Mouse (Mus musculus) gastrocnemius, postnatal 36 days (tissue): Measurements from ENCODE around the gene Heatr4. TPM values are rescaled to one million over a fixed set of nuclear protein-coding genes. Genes with fewer than 3 reads are reported as not detected.
"Not testable (repeated sequence)": the region's sequence is repeated elsewhere in the genome, so short reads cannot be mapped to it uniquely, and the experiment has no call there.

Source experiments
- DNase-seq, 2 experiments: peaks; one replicate each; pipeline ENCODE4 v3.0.0; 2022
- intact Hi-C: fragments of 180-260 bp; cut with DNase I; formaldehyde crosslinking; loops from one replicate; pipeline ENCODE4 v1.15.1; 2025
- total RNA-seq, 2 experiments: library from RNA; stranded (reverse); gene quantifications; 2 replicates each; pipeline ENCODE4 v1.2.3; 2021

Heatr4 gene
- total RNA-seq, 2 experiments from 2014 or later: not detected

DNA sequence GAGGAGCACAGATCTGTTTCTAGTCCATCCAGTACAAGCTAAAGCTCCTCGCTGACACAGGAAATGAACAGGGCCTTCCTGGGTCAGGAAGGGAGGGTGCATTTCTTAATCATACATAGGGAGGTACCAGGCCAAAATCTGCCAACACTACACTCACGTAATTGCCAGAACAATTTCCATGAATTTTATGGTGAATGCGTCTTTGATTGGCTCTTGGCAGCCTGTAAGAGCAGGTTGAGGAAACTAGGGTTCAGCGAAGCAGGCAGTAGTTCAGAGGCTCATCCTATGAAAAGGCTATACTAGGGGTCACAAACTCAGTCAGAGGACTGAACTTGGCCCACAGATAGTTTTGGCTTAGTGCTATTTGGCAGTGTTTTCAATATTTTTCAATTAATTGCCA, 44.6 kb downstream of the Heatr4 start:
- intact Hi-C loops: no loop called here
- no peak for DNase-seq

DNA sequence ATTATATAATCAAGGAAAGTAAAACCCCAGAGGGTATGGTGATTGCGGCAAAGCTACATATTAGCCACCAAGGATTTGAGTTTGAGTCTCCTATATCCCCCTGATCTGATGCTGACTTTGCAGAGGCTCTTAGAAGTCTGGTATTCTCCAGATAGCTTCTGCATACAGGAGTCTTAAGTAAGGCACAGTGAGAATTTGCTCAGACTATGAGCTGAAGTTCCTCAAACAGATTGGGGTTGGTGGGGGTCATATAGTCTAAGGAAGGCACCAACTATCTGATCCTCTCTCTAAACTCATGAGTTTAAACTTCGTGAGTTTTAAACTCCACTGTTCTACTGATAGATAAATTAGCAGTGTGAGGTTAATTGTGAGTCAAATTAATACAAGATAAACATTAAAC, 45.3 kb downstream of the Heatr4 start:
- no peak for DNase-seq
- intact Hi-C loops: no loop called here

DNA sequence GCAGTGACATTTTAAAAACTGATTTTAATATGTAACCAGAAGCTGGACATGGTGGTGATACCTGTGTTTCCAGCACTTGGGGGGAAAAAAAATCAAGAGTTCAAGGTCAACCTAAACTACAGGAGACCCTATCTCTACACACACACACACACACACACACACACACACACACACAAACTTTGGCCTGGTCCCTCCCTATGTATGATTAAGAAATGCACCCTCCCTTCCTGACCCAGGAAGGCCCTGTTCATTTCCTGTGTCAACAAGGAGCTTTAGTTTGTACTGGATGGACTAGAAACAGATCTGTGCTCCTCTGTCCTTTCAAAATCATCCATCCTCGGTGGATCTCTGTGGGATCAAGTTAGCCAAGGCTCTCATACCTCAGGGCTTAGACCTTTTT, 46.1 kb downstream of the Heatr4 start:
- intact Hi-C loops, DNase-seq: not testable (repeated sequence)

DNA sequence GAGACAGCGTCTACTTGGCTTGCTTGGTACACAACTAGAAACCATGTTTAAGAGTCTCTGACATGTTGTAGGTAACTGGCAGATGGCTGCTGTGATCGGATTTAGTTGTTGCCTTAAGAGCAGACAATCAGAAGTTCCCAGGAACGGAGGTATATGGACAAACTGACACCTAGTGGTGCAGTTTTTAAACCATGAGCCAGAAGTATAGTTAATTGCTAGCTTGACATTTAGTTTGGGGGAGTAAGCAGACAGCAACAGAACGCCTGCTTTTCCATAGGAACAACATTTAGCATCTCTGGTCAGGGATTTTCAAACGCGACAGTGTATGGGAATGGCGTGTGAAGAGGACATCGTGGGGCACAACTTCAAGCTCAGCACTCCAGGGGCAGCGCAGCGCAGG, 47.1 kb downstream of the Heatr4 start:
- intact Hi-C loops: no loop called here
- DNase-seq: no peak

DNA sequence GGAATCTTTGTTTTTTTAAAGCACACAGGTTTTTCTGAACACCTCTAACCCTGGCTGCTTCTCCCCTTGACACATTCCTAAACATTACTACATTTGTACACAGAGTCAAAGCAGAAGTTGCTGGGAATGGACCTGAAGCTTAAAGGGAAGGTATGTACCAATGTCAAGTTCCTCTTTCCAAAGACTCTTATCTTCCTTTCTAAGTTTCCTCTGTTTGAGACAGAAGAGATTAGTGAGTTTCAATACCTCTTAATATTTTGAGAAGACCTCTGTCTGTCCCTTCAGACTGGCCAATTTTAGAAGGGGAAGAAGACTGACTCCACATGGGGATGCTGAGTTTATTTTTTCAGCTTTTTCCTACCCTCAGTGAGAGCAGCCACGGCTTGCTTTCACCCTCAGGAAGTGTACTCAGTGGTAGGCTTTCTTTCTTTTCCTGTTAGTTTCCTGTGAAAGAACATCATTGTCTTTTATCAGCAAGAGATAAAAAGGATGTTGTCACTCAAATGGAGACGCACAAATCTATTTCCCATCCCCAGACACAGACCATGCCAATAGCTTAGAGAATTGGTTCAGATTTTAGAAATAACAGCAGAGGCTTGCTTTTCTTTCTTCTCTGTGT, 55.4 kb downstream of the Heatr4 start:
- DNase-seq: no peak
- intact Hi-C loops: no loop called here

DNA sequence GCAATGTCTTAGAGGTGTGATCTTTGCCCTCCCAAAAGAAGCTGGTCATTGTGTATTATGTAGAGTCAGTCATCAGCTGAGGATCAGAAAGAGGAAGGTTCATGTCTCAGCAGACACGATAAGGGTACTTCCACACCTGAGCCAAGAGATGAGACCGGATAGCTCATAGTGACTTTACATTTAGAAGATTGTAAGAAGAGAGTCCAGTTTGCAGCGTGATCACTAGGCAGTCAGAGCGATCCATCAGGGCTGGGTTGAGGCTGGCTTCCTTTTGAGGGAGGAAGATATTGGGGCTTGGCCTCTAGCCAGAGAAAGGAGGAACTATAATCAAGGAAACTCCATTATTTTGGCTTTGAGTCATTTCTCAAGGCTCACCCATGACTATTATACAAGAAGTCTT, 56.9 kb downstream of the Heatr4 start:
- intact Hi-C loops: no loop called here
- no peak for DNase-seq

DNA sequence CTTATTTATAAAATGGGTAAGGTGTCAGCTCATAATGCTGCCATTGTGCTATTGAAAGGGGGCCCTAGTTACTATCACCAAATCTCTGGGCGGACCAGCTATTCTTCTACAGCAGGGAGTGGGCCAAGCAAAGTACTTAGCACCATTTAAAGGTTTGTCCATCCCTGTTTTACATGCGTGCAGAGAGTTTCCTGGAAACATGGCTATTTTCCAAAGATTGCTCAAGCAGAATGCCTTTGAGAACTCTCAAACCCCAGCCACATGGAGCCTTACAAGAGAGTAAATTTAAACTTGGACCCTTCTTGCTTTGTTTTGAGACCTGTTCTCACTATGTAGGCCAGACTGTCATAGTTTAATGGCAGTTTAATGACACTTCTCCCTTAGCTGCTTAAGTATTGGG, 58.6 kb downstream of the Heatr4 start:
- no peak for DNase-seq
- intact Hi-C loops: no loop called here

DNA sequence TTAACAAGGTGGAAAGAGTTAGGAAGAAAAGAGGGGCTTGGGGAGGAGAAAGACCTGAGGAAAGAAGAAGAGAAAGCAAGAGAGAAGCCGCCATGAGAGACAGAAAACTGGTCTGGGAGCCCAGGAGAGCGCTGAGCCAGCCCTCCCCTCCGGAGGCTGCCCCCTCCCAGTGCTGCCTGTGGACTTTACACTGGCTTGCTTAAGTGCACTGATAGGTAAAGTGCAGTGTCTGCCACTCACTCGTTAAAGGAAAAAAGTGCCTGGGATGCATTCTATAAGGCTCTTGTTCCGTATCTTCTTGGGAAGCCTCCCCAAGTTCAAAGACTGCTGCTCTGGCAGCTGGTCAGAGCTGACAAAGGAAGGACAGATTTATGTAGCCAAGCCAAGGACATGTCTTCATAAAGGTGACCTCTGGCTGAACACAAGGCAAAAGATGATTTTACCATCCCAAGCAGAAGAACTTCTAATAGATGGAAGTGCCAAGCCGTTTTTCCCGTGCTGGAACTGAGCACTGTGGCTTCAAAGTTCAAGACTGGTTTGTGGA, 59.4 kb downstream of the Heatr4 start:
- intact Hi-C loops: no loop called here

DNA sequence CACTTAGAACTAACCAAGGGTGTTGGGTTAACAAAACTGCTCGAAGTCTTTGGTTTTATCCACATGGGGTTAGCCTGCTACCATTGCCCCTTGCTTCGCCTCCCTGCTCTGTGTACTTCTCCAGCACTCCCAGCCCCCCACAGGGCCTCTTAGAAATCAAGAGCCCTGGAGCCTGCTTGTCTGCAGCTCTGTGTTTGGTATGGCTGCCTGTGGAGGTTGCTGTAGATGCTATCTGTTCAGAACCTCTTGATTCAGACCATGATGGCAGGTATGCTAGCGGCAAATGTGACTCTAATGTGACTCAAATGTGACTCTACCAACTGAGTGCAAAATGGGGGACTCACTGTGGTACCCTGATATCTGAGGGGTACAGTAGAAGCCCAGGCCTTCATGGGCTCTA, 60.3 kb downstream of the Heatr4 start:
- intact Hi-C loops: no loop called here
- no peak for DNase-seq

More for the DNA sequence above, 59.4 kb downstream of the Heatr4 start:
- DNase-seq: no peak

DNA sequence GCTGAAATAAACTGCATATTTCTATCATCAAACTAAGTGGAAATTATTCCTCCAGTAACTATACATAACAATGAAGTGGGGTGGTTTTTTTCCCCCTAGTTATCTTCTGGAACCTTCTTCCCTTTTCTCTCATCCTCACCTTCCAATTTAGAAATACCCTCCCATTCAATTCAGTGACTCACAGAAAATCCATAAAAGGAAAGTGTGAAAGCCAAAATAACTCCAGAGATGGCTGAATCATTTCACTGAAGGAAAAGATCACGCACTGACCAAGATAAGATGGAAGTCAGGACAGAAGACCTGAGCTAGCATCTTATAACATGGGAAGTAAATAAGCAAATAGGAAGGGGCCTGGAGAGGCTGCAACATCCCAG, 61.2 kb downstream of the Heatr4 start:
- intact Hi-C loops: loop anchor here (2.0 kb wide), 1 partner anchor 27 kb away; the partner anchor contains the start of gene Riox1
- no peak for DNase-seq

DNA sequence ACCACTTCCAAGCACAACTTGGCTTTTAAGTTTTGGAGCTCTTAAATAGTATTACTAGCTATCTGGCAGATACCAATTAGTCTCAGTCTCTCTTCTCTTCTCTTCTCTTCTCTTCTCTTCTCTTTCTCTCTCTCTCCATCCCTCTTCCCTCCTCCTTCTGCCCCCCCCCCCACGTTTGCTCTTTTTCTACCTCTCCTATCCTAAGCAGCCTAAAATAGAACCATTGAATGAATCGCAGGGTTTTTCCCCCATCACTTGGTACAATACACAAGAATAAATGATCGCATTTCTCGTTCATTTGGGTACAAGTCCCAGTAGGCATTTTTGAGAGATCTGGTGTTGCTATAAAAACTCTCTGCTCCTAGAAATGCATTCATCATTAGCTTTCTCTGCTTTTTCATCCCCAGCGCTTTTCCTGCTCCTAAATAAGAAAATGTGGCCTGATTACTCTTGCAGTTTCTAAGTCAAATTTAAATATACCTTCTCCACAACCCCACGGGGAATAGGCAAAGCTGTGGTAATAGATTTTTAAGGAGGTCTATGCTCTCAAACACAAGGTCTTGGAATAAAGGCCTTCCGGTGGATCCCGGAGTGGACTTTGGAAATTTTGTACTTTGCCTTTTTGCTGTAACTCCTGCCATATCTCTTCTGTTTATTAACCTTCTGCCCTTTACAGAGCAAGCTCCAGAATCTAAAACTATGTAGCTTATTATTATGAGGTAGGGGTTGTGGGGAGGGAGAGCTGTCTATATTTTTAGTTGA, 61.7 kb downstream of the Heatr4 start:
- DNase-seq: no peak
- intact Hi-C loops: loop anchor here (2.0 kb wide), 1 partner anchor 28 kb away; the partner anchor contains the start of gene Riox1

DNA sequence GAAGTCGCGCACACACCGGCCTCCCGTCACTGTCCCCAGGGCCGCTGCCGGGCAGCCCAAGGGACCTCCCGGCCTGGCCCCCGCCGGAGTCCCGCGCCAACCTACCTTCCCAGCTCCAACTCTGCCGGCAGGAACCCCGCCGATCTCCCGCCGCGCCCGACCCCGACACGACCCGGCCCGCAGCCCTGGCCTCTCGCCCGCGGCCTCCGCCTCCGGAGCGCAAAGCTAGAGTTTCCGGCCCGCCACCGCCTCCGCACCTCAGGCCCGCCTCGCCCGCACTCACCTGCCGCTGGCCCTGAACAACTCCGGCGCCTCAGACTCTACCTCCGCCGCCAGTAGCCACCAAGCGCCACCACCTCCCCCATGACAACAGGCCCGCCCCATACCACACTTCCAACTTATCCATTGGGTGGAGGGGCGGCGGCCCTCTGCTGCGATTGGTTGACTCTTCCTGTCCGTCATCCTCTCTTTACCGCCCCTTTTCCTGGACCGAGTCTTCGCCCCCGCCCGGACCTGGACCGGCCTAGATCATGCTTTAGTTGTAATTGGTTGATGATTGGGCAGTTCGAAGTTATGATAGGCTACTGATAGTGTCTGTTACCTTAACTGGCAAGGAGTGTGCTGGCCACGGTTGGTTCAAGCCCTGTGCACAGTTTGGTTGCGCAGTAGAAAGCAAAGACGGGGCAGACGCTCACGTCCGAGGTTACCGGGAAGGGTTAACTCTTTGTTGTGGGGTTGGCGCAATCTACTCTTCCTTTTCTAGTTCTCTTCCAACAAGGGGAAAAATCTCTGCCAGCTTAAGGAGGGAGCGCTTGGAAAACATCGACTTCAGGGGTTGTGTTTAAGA, 62.9 kb downstream of the Heatr4 start, which contains the start of gene Numb:
Gene Numb, minus strand, starts transcription at position 400 of the 847 bp plus-strand sequence.
- DNase-seq: peak; percentile 95 to 96
- intact Hi-C loops: loop anchor here (2.0 kb wide), 1 partner anchor 29 kb away; the partner anchor contains the start of gene Riox1

DNA sequence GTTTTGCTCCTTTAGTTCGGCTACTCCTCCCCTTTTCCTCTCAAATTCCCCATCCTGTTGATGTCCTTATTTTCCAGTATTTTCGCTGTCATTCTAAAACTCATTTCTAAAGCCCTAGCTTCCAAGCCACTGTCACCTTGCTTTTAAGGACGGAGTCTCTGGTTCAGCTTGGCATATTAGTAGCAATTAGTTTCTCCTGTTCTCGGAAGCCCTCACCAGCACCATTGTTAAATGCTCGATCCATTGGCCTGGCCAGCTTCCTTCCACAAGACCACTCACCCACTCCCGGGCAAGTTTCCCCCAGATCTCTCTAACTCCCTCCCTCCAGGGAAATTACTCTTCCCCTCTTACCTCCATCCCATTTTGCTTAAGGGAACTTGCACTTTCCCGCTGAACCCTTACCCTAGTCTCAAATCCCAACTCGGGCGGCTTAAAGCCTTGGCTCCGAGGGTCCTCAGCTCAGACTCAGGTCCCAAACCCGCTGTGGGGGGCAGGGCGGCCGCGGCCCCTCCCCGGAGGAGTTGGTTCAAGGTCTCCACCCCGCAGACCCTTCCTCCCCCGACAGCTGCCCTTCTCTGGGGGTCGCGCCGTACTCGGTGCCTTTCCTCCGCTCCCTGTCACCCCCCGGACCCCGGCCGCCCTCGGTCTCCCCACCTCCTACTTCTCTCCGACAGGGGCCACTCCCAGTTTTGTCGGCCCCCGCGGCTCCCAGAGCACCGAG, 63.8 kb downstream of the Heatr4 start:
- intact Hi-C loops: no loop called here

DNA sequence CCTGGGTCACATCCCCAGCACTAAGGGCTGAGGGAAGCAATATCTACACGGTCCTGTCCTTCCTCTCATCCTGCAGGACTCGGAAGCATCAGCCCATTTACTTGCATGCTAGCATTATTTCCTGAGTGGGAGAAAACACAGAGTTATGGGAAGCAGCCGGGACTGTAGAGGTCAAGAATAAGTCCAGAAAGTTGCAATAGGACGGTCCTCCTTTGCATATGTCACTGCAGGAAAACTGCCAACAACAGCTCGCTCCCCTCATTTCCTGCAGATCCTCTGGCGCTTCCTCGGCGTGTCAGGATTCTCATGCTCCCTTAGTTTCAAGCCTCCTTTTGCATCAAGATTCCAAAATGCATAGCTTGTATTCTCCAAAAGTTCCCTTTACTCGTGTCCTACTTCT, 67.8 kb downstream of the Heatr4 start:
- no peak for DNase-seq
- intact Hi-C loops: no loop called here

More for the DNA sequence above, 63.8 kb downstream of the Heatr4 start:
- DNase-seq: peak; percentile 9 to 20

DNA sequence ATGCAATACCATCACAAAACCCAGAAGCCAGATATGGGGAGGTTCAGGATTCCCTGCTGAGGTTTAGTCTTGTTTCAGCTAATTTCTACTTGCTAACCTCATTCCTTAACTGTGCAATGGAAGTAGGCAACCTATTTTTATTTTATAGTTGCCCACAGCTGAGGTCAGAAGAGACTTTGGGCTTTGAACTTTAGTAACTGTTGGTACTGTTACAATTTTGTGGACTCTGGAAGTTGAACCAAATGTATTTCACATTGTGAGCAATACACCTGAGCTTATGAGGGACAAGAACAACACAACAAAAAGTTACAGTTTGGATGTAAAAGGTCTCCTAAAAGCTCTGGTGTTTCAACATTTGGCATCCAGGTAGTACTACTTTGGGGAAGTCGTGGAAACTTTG, 69.9 kb downstream of the Heatr4 start:
- DNase-seq: no peak
- intact Hi-C loops: no loop called here

DNA sequence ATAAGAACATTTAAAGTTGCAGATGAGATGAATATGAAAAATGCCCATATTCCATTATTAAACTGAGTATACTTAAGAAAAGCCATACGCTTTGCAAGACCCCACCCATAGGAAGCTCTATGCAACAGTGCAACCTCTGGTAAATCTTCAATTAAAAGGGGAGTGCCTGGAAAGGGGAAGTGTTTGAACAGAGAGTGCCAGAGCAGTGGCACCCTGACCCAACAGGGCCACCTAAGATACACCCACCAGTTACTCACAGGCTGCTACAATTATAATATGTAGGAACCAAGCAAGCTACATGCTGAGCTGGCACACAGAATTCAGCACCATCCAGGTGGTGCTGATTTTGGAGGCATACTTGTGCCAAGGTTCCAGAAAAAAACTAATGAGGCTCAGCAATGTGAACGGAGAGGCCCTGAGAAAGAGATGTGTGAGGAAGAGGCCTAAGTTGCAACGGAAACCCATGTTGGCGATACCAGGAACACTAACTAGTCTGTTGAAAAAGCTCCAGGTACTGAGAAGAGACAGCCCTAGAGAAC, 70.4 kb downstream of the Heatr4 start:
- no peak for DNase-seq
- intact Hi-C loops: no loop called here

DNA sequence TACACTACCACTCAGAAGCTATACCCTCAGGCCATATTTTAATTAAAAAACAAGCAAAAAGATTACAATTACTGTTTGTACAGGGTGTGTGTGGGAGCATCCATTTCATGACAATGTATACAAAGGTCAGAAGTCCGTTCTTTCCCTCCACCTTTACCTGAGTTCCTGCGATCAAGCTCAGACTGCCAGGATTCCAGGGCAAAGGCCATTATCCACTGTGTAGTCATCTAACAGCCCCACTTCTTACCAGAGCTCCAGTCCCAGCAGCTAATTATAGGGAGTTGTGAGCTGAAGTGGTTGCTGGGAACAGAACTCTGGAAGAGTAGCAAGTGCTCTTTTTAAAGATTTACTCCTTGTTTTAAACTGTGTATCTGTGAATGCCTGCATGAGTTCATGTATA, 74.2 kb downstream of the Heatr4 start:
- DNase-seq: no peak
- intact Hi-C loops: no loop called here
